Mouse (Mus musculus): ENCODE measurements around the gene Dnah8. TPM values are rescaled to one million over a fixed set of nuclear protein-coding genes. Genes with fewer than 3 reads are reported as not detected.

The Dnah8 gene
- total RNA-seq (2023) = 106 TPM

DNA sequence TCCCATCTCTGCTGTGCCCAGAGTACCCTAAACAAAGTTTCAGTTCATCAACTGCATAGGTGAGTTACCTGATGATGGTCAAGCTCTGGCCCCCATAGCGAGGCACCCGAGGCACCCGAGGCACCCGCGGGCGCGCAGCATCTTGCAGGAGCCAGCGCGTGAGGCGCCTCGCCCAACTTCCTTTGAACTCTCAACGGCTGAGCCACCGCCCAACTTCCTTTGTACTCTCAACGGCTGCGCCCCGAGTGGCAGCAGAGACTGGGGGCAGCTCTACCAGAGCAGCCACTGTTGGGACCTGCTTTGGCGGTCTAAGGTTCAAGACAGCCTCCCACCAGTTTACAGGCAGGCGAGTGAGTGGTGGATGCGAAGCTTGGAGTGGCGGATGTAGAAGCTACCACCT is at the start of gene Dnah8:
Gene Dnah8, plus strand, starts transcription at position 223 of the 400 bp plus-strand sequence.

DNA sequence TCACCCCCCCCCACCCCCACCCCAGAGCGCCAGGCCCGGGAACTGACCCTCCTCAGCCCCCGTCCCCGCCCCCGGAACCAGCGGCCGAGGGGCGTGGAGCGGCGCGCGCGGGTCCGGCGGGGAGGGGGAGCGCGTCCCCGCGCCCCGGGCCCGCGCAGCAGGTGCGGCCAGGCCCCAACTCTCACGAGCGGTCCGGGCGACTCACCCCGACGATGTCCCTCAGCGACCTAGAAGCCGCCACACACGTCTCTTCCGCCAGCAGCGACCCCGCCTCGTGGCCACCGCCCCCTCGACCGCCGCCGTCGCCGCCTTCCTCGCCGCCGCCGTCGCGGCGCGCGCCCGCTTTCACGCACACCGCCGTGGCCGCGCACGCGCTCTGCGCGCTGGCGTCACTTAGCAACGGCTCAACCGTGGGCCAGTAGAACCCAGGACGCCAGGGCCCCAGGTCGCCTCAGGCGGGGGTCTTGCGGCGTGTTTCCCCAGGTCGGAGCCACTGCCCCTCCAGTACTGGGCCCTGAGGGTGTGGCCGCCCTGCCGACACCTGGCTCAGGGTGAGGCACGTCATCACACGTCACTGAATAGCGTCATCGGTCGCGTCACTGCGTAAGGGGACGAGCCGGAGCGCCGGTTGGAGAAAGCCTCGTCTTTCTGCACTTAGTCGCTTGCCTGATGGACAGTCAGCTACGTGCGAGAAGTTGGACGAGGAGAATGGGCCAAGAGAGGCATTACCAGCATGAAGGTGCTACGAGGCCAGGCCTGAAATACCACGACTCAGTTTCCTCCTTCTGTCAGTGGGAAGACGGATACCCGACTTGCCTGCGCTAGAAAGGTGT is 48.0 kb upstream of the Dnah8 start, which contains the start of gene Btbd9:
Gene Btbd9, minus strand, starts transcription at position 548 of the 833 bp plus-strand sequence.

DNA sequence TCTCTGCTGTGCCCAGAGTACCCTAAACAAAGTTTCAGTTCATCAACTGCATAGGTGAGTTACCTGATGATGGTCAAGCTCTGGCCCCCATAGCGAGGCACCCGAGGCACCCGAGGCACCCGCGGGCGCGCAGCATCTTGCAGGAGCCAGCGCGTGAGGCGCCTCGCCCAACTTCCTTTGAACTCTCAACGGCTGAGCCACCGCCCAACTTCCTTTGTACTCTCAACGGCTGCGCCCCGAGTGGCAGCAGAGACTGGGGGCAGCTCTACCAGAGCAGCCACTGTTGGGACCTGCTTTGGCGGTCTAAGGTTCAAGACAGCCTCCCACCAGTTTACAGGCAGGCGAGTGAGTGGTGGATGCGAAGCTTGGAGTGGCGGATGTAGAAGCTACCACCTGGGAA is 2.6 kb downstream of the Dnah8 start, which contains the start of gene Glo1:
Gene Glo1, minus strand, starts transcription at position 153 of the 400 bp plus-strand sequence.

GRCm38 (mm10) chr17:30901627-30902026 is 277.5 kb downstream of the Dnah8 start, which contains the start of gene Glp1r:
Glp1r (plus strand) TSS chr17:30901817.

Other genes starting within 250 kb of the Dnah8 start
- 57.8 TPM for gene Btbd9, start 47.9 kb upstream of the Dnah8 start, total RNA-seq (2023)
- gene Glo1, start 2.5 kb downstream of the Dnah8 start, total RNA-seq (2023) = 66.3 TPM